Mouse (Mus musculus): Measurements from ENCODE around the gene Afap1.

DNA sequence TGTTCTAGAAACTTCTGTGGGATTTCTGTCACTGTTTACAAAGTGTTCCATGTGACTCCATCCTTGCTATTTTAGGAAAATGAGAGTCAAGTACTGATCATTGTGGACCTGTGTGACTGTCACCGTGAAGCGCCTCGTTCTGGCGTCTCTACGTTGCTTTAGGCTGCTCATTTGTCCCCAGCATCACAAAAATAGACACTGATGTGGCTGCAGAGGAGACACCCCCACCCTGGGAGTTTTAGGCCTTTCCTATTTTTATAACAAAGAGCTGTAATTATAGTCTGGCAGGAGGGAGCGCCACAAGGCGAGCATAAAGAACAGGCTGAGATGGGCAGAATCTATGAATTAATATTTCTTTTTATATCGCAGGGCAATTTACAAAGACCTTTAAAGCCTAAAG, 92.5 kb downstream of the Afap1 start:
- TF ChIP-seq CTCF (IDR thresholded peaks at IDR 0.05 in 2 of 3, conservative IDR thresholded peaks at IDR 0.05 in 1 of 3; ENCODE audit: control insufficient read depth in 1 of 3, insufficient read depth in 1 of 3, low read depth in 2 of 3, low read length in 3 of 3, poor library complexity in 1 of 3, severe bottlenecking in 1 of 3) (no peak), POLR2AphosphoS5 (IDR thresholded peaks at IDR 0.05; ENCODE audit: borderline replicate concordance, low read depth, low read length) (no peak), TCF12 (IDR thresholded peaks at IDR 0.05; ENCODE audit: low read depth, low read length) (no peak)
